Mouse (Mus musculus) testis, adult 2 months (tissue): ENCODE measurements around the gene Sbno2. TPM values are rescaled to one million over a fixed set of nuclear protein-coding genes. Genes with fewer than 3 reads are reported as not detected.

Experiments
- H3K27ac ChIP-seq: fragments of 200-500 bp; 2 replicates; pipeline ENCODE4 v1.5.1; 2012; ENCODE audit warnings: low read depth, low read length; ENCODE audit not compliant: control insufficient read depth, insufficient read depth
- H3K27me3 ChIP-seq: fragments of 200-500 bp; 2 replicates; pipeline ENCODE4 v1.6.1; 2012; ENCODE audit warnings: mild to moderate bottlenecking, low read length, moderate library complexity; ENCODE audit not compliant: control insufficient read depth, insufficient read depth
- H3K36me3 ChIP-seq: fragments of 200-500 bp; 2 replicates; pipeline ENCODE4 v1.6.1; 2012; ENCODE audit warnings: mild to moderate bottlenecking, low read length; ENCODE audit not compliant: control insufficient read depth, insufficient read depth
- H3K4me1 ChIP-seq: fragments of 200-500 bp; 2 replicates; pipeline ENCODE4 v1.6.1; 2012; ENCODE audit warnings: low read length; ENCODE audit not compliant: control insufficient read depth, insufficient read depth
- H3K4me3 ChIP-seq: fragments of 200-500 bp; 2 replicates; pipeline ENCODE4 v1.5.1; 2012; ENCODE audit warnings: low read depth, mild to moderate bottlenecking, low read length, moderate library complexity, mixed read lengths; ENCODE audit not compliant: control insufficient read depth
- CTCF ChIP-seq: fragments of 200-500 bp; IDR thresholded peaks from 2 replicates; pipeline ENCODE4 v1.5.1; 2012; ENCODE audit warnings: low read depth, mild to moderate bottlenecking, inconsistent platforms, low read length, moderate library complexity; ENCODE audit not compliant: control insufficient read depth, insufficient read depth, insufficient replicate concordance
- POLR2A ChIP-seq: fragments of 200-500 bp; IDR thresholded peaks from 2 replicates; pipeline ENCODE4 v1.6.1; 2012; ENCODE audit warnings: low read depth, mild to moderate bottlenecking, inconsistent platforms, low read length, moderate library complexity; ENCODE audit not compliant: control insufficient read depth
- polyA plus RNA-seq: library from polyadenylated mRNA; depleted of rRNA; stranded (reverse); fragments of >200 nt; gene quantifications from 2 replicates; pipeline ENCODE4 v1.2.3, GENCODE M21; 2012

Gene Sbno2
- polyA plus RNA-seq, 1 experiment: 13.9 TPM

DNA sequence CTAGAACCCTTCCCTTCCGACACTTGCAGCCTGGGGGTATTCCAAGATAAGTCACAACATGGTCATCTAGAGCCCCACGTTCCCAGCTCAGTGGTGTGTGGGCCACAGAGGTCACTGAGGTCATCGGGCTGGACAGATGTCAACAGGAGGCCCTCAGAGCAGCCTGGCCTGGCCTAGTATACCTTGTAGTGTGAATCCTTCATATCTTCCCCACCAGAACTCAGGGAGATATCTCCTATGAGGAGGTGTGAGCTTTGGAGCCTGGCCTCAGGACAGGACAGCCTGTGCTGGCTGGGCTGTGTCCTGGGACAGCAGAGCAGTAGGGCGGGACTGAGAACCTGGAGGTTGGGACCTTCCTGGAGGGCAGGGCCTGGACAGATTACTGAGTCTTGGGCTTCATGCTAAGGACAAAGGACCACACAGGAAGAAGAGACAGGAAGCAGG is 41.2 kb upstream of the Sbno2 start:
- TF ChIP-seq CTCF (no peak), POLR2A (no peak)
- no peak overlapping the region; the same call in 1 of the 2 replicates for H3K4me3 ChIP-seq
- H3K27ac ChIP-seq: peak overlapping the region; percentile 72
- peaks cover 47% of the 10 kb centered on the region for H3K4me1 ChIP-seq
- no peaks in the 10 kb centered on the region for H3K27me3 ChIP-seq
- peaks cover 4% of the 10 kb centered on the region; the same call in 1 of the 2 replicates for H3K36me3 ChIP-seq

DNA sequence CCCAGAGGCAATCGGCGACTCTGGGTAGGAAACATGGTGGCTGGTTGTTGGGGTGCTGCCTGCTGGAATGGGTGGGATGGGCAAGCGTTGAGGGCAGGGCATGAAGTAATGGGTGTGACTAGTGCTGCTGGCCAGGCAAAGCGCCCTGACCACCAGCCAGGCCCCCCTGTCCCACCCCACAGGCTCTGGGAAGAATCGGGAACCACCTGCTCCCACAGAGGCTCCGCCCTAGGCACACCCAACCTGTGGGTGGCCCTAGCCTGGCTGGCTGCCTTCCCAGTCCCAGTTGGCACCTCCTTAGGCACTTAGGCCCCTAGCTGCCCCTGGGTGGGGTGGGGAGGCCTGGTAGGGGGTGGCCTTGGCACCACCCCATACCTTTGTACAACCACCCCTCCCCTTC is 40.5 kb upstream of the Sbno2 start:
- TF ChIP-seq CTCF (no peak), POLR2A (no peak)
- H3K36me3 ChIP-seq: peaks cover 4% of the 10 kb centered on the region; the same call in 1 of the 2 replicates

DNA sequence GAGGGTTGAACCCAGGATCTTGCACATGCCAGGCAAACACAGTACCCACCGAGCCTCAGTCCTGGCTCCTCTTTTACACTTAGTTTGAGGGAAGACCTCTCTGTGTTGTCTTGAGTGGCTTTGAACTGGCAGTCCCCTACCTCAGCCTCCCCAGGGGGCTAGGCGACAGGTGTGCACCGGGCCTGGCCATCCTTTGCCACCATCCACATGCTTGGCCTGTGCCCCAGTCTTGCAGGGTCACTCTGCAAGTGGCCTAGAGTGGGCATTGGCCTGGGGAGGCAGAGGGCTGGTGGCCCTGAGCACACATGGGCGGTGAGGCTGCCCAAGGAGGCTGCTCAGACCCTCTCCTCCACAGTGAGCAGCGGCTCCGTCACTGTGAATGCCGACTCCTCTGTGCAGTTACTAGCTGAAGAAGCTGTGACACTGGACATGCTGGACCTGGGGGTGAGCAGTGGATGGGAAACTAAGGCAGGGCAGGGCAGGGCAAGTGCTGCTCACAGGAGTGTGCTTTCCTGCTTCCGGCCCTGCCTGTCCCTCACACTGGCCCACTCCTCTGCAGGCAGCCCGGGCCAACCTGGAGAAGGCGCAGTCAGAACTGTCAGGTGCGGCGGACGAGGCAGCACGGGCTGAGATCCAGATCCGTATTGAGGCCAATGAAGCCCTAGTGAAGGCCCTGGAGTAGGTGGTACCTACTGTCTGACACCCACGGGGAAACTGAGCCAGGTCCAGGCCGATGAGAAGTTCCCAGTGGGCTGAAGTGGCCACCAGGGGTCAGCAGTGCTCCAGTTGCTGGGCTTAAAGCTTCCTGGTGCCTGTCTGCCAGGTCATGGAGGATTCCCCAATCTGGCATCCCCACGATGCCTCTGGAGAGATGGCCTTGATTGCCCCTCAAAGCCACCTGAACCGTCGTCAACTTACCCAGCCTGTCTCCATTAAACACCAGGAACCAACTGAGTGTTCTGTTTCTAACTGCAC is 39.8 kb upstream of the Sbno2 start:
- H3K36me3 ChIP-seq: peaks cover 4% of the 10 kb centered on the region; the same call in 1 of the 2 replicates
- peaks cover 48% of the 10 kb centered on the region for H3K4me1 ChIP-seq
- no peak overlapping the region for H3K27ac ChIP-seq
- TF ChIP-seq POLR2A (no peak), CTCF (peak; percentile 52; the same call in 1 of the 2 replicates)
- no peaks in the 10 kb centered on the region for H3K27me3 ChIP-seq
- no peak overlapping the region for H3K4me3 ChIP-seq

More for the DNA sequence above, 40.5 kb upstream of the Sbno2 start:
- Histone ChIP-seq H3K4me1 (peaks cover 48% of the 10 kb centered on the region), H3K4me3 (no peak overlapping the region), H3K27ac (no peak overlapping the region), H3K27me3 (no peaks in the 10 kb centered on the region)

DNA sequence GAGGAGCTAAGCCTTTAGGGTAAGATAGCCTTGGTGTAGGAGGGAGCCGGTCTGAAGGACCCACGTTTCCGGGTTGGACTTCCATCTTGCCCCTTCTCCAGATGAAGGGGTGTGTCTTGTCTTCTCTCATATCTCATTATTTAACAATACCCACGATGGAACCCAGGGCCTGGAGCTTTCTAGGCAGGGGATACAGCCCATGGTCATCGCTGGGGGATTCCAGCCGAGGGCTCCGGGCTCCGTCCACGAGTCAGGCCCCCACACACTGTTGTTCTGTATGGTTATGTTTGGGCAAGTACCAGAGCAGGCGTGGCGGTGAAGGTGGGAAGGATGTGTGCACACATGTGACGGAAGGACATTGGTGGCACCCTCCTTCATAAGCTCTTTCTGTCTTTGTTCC is 38.8 kb upstream of the Sbno2 start:
- peaks cover 4% of the 10 kb centered on the region; the same call in 1 of the 2 replicates for H3K36me3 ChIP-seq
- H3K4me1 ChIP-seq: peaks cover 43% of the 10 kb centered on the region
- H3K27ac ChIP-seq: no peak overlapping the region
- no peak overlapping the region for H3K4me3 ChIP-seq
- no peak for TF ChIP-seq CTCF
- no peak for TF ChIP-seq POLR2A
- no peaks in the 10 kb centered on the region for H3K27me3 ChIP-seq

DNA sequence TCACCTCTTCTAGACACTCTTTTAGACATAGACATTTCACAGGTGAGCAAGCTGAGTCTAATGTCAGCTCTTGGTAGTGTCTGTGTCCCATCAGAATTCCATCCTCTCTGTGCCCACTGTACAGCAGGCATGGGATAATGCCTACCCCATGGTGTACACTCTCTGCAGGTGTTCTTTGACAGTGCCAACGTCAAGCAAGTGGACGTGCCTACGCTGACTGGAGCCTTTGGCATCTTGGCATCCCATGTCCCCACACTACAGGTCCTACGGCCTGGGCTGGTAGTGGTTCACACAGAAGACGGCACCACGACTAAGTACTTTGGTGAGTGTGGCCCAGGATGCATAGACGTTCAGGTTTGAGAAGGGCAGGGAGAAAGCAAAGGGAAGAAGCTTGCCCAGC is 38.3 kb upstream of the Sbno2 start:
- H3K27me3 ChIP-seq: no peaks in the 10 kb centered on the region
- peaks cover 44% of the 10 kb centered on the region for H3K4me1 ChIP-seq
- TF ChIP-seq CTCF: no peak
- no peak for TF ChIP-seq POLR2A
- H3K36me3 ChIP-seq: peaks cover 4% of the 10 kb centered on the region; the same call in 1 of the 2 replicates
- H3K27ac ChIP-seq: no peak overlapping the region
- no peak overlapping the region for H3K4me3 ChIP-seq

DNA sequence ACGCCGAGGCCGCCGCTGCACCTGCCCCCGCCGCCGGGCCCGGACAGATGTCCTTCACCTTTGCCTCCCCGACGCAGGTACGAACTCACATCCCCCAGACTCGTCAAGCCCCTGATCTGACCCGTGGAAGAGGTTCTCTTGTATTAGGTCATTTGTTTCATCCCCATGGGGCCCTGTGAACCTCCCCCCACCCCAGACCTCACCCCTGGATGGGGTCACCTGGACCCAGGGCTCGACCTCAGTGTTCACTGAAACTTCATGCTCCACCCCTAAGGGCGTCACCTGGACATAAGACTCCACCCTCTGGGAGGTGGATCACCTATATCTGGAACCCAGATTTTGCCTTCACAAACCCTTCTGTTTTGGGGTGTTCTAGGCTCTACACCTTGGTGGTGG is 37.2 kb upstream of the Sbno2 start:
- H3K27ac ChIP-seq: peak overlapping the region; percentile 46
- no peak for TF ChIP-seq CTCF
- no peak for TF ChIP-seq POLR2A
- H3K4me3 ChIP-seq: peak overlapping the region; percentile 81
- peaks cover 44% of the 10 kb centered on the region for H3K4me1 ChIP-seq
- peaks cover 4% of the 10 kb centered on the region; the same call in 1 of the 2 replicates for H3K36me3 ChIP-seq
- no peaks in the 10 kb centered on the region for H3K27me3 ChIP-seq
